Mouse (Mus musculus): ENCODE measurements at regions not wholly inside any gene's neighbourhood (a gene's known extent, or its start where the extent isn't known, plus 50 kb on each side); places are given as distances from the start of the nearest gene placed in this dataset.

DNA sequence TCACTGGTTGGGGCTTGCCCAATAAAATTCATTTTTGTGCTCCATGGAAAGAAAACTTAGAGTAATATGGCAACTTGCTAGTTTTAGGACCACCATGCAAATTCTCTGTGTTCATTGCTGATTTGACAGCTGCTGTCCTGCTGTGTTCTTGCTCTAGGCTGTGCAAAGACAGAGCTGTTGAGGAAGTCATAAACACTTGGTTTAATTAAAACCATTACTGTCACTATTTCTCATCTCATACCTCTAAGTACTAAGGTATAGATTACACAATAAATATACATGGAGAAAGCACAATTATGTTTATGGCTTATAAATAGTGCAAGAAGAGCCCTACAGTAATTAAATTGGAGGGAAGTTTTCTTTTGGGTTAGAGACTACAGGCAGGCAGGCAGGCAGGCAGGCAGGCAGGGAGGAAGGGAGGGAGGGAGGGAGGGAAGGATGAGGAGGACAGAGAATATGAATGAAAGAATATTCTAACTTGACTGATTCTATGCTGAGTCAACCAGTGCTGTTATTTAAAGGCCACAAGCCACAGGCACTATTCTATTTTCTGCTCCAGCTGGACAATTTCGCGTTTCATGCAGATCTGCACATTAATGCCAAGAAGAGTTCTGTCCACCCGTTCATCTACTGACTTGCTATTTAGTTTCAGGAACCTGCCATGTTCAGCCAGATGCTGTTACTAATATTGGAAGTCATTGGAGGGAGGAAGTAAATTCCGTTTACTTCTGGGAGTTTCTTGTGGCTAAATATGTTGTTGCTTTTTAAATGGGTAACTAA is 61.2 kb upstream of the Rgmb start:
- Histone ChIP-seq H3K27ac (ENCODE audit: poor library complexity, severe bottlenecking) (no peak overlapping the region), H3K27me3 (replicated peaks) (no peaks in the 10 kb centered on the region), H3K36me3 (no peaks in the 10 kb centered on the region), H3K4me1 (replicated peaks) (no peaks in the 10 kb centered on the region), H3K4me2 (no peak overlapping the region), H3K9me3 (replicated peaks) (no peaks in the 10 kb centered on the region), H3K4me3 (no peak overlapping the region), H3K9ac (no peak overlapping the region)
- no peak for ATAC-seq (ENCODE audit: insufficient number of reproducible peaks, low FRiP score)
- 74% methylated on average over 4 of the region's 4 CpGs for WGBS

DNA sequence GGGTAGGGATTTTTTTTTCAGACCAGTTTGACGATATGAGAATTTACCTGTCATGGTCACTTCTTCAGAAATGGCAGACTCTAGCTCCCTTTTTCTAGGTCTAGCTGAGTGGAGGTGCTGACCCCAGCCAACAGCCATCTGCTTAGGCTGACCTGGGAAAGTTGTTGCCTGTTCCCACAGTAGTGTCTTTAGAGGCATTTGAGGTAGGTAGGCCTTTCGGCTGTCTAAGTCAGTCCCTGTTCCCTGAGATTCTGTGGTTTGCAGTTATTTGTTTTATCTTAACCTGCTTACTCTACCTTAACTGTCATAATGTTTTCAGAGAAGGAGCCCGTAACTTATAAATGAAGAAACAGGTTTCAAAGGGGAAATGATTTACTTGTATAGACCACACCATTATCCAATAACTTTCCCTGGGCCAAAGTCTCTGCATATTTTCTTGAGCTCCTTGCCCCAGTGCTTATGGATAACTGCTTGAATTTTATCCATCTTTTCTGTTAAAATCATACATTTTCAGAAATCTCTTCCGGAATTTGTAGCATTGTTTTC is 59.8 kb upstream of the Rgmb start:
- Histone ChIP-seq H3K4me3 (no peak overlapping the region), H3K27me3 (replicated peaks) (no peaks in the 10 kb centered on the region)
- 81% methylated on average over 4 of the region's 4 CpGs for WGBS

DNA sequence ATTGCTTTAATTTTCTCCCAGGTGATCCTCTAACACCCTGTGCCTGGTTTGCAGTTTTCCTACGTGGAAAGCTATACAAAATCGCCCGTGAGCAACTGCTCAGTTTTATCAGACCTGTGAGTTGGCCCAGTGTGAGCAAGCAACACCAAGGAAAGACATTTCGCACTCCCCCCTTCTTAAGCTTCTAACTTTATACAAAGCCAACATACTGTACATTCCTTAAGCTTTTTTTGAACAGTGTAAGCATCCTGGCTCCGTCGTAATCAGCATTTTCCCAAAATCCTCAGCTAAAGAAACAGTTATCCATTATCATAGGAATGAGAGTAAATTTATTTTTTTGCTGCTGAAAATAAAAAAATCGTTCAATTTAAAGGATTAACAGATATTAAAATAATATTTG is 52.0 kb upstream of the Rgmb start:
- H3K27ac ChIP-seq (ENCODE audit: poor library complexity, severe bottlenecking): no peak overlapping the region

More for the DNA sequence above, 59.8 kb upstream of the Rgmb start:
- H3K27ac ChIP-seq (ENCODE audit: poor library complexity, severe bottlenecking): no peak overlapping the region
- H3K9ac ChIP-seq: no peak overlapping the region
- no peaks in the 10 kb centered on the region for H3K9me3 ChIP-seq (replicated peaks)
- ATAC-seq (ENCODE audit: insufficient number of reproducible peaks, low FRiP score): no peak
- H3K36me3 ChIP-seq: no peaks in the 10 kb centered on the region
- no peaks in the 10 kb centered on the region for H3K4me1 ChIP-seq (replicated peaks)
- no peak overlapping the region for H3K4me2 ChIP-seq

DNA sequence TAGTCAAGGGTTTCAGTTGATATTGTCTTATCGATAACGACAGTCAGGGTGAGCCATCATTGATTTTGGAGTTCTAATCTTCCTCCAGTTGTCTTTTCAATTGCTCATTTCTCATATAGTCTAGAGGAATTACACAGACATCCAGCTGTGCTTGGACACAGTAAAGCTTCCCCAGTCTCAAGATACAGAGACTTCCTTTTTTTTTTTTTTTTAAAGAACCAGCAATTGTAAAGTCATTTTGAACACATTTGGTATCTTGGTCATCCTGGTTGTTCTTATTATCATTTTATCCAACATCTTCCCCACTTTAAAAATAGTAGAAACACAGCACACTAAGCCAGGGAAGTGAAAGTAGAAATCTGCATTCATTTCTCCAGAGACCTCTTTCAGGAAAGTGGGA is 51.4 kb upstream of the Rgmb start:
- H3K4me1 ChIP-seq (replicated peaks): no peaks in the 10 kb centered on the region; the same call in 1 of the 2 replicates
- no peak overlapping the region for H3K27ac ChIP-seq (ENCODE audit: poor library complexity, severe bottlenecking)
- H3K4me2 ChIP-seq: no peak overlapping the region
- H3K9ac ChIP-seq: no peak overlapping the region
- 83% methylated on average over 2 of the region's 2 CpGs for WGBS
- no peaks in the 10 kb centered on the region for H3K9me3 ChIP-seq (replicated peaks)
- no peaks in the 10 kb centered on the region for H3K27me3 ChIP-seq (replicated peaks)
- H3K36me3 ChIP-seq: no peaks in the 10 kb centered on the region
- H3K4me3 ChIP-seq: no peak overlapping the region
- ATAC-seq (ENCODE audit: insufficient number of reproducible peaks, low FRiP score): no peak

More for the DNA sequence above, 52.0 kb upstream of the Rgmb start:
- Histone ChIP-seq H3K9me3 (replicated peaks) (no peaks in the 10 kb centered on the region), H3K9ac (no peak overlapping the region), H3K4me1 (replicated peaks) (no peaks in the 10 kb centered on the region; the same call in 1 of the 2 replicates), H3K36me3 (no peaks in the 10 kb centered on the region), H3K4me2 (no peak overlapping the region), H3K4me3 (no peak overlapping the region), H3K27me3 (replicated peaks) (no peaks in the 10 kb centered on the region)
- no peak for ATAC-seq (ENCODE audit: insufficient number of reproducible peaks, low FRiP score)
- 53% methylated on average over 7 of the region's 7 CpGs for WGBS
